Mouse (Mus musculus): ENCODE measurements around the gene Cdk17. TPM values are rescaled to one million over a fixed set of nuclear protein-coding genes. Genes with fewer than 3 reads are reported as not detected.

Gene Cdk17
- total RNA-seq, 2 experiments from 2014 or later = 207 to 216 TPM

GRCm38 (mm10) chr10:93305946-93306345 is 145.3 kb downstream of the Cdk17 start:
- intact Hi-C loops (cut with DNase I) = no loop called here
- TF ChIP-seq CTCF (IDR thresholded peaks at IDR 0.05) = no peak
- H3K4me3 ChIP-seq = no peak overlapping the region
- H3K27ac ChIP-seq = peak overlapping the region; percentile 24
- DNase-seq (ENCODE audit: extremely low spot score in 1 of 2, low spot score in 2 of 2) = no peak

GRCm38 (mm10) chr10:93306367-93306766 is 145.7 kb downstream of the Cdk17 start:
- no peak for TF ChIP-seq CTCF (IDR thresholded peaks at IDR 0.05)
- Histone ChIP-seq H3K4me3 (no peak overlapping the region), H3K27ac (peak overlapping the region; percentile 24; the same call in 1 of the 2 replicates)
- DNase-seq (ENCODE audit: extremely low spot score in 1 of 2, low spot score in 2 of 2) = no peak
- intact Hi-C loops (cut with DNase I) = no loop called here

GRCm38 (mm10) chr10:93309131-93309933 is 148.7 kb downstream of the Cdk17 start:
- Histone ChIP-seq H3K4me3 (peak overlapping the region; percentile 58), H3K27ac (peak overlapping the region; percentile 88)
- intact Hi-C loops (cut with DNase I) = no loop called here
- DNase-seq (ENCODE audit: extremely low spot score in 1 of 2, low spot score in 2 of 2) = peak; percentile 26 to 32
- no peak for TF ChIP-seq CTCF (IDR thresholded peaks at IDR 0.05)

- intact Hi-C loops (cut with DNase I) = no loop called here
- no peak for TF ChIP-seq CTCF (IDR thresholded peaks at IDR 0.05)
- no peak for DNase-seq (ENCODE audit: extremely low spot score in 1 of 2, low spot score in 2 of 2)
- Histone ChIP-seq H3K27ac (peak overlapping the region; percentile 88), H3K4me3 (peak overlapping the region; percentile 58)
Observed at GRCm38 (mm10) chr10:93309934-93310621, 149.4 kb downstream of the Cdk17 start.

GRCm38 (mm10) chr10:93310721-93311411 is 150.2 kb downstream of the Cdk17 start, which contains the start of gene Elk3:
TSS of gene Elk3 (minus strand) at chr10:93311135.
- H3K4me3 ChIP-seq = peak within 1 kb of the TSS; percentile 58
- peak within 1 kb of the TSS; percentile 88 for H3K27ac ChIP-seq
- peak; percentile 20 to 24 for DNase-seq (ENCODE audit: extremely low spot score in 1 of 2, low spot score in 2 of 2)
- intact Hi-C loops (cut with DNase I) = no loop called here
- no peak for TF ChIP-seq CTCF (IDR thresholded peaks at IDR 0.05)

- no peak for TF ChIP-seq CTCF (IDR thresholded peaks at IDR 0.05)
- intact Hi-C loops (cut with DNase I) = no loop called here
- no peak for DNase-seq (ENCODE audit: extremely low spot score in 1 of 2, low spot score in 2 of 2)
- H3K27ac ChIP-seq = no peak overlapping the region
- no peak overlapping the region for H3K4me3 ChIP-seq
Observed at GRCm38 (mm10) chr10:93311576-93311975, 150.9 kb downstream of the Cdk17 start.

Small RNA genes lying within 50 kb of the gene (microRNA-seq; reads per million reads assigned to microRNA genes)
- 0 to 0.49 reads per million in 2 experiments for gene Mir1931

Other genes with a start within 250 kb of the Cdk17 start
- 10 to 100 TPM; 21.4 to 23.4 TPM for gene Cfap54, start 79.3 kb upstream of the Cdk17 start, total RNA-seq (2021)
- 10 to 100 TPM in 1 of 2 experiments, 1 to 10 TPM in 1; 8.6 to 11.9 TPM for gene Elk3, start 150.3 kb downstream of the Cdk17 start, total RNA-seq (2021)

All from left cerebral cortex, adult 2 months (tissue).